Mouse (Mus musculus): ENCODE measurements around the gene Amer1.

Gene Amer1

GRCm38 (mm10) chrX:95444776-95445111 is at the start of gene Amer1:
Amer1 (minus strand) TSS chrX:95444872.
- DNase-seq (ENCODE audit: low spot score): peak; percentile 82

- DNase-seq (ENCODE audit: low spot score): no peak
Observed at GRCm38 (mm10) chrX:95457166-95457565, 12.5 kb upstream of the Amer1 start.

GRCm38 (mm10) chrX:95445866-95446265 is 1.2 kb upstream of the Amer1 start:
- no peak for DNase-seq (ENCODE audit: low spot score)

- DNase-seq (ENCODE audit: low spot score): no peak
Observed at GRCm38 (mm10) chrX:95445141-95445540, 469 bp upstream of the Amer1 start.

GRCm38 (mm10) chrX:95443898-95444775 is 535 bp downstream of the Amer1 start:
- peak; percentile 44 for DNase-seq (ENCODE audit: low spot score)

GRCm38 (mm10) chrX:95443390-95443789 is 1.3 kb downstream of the Amer1 start:
- DNase-seq (ENCODE audit: low spot score): no peak

- no peak for DNase-seq (ENCODE audit: low spot score)
Observed at GRCm38 (mm10) chrX:95442261-95442660, 2.4 kb downstream of the Amer1 start.

GRCm38 (mm10) chrX:95441290-95441689 is 3.4 kb downstream of the Amer1 start:
- DNase-seq (ENCODE audit: low spot score): peak; percentile 3

GRCm38 (mm10) chrX:95438491-95438890 is 6.2 kb downstream of the Amer1 start:
- no peak for DNase-seq (ENCODE audit: low spot score)

- DNase-seq (ENCODE audit: low spot score): no peak
Observed at GRCm38 (mm10) chrX:95437236-95437635, 7.4 kb downstream of the Amer1 start.

GRCm38 (mm10) chrX:95373101-95373500 is 71.6 kb downstream of the Amer1 start:
- no peak for DNase-seq (ENCODE audit: low spot score)
